Mouse (Mus musculus): Measurements from ENCODE around the gene Lclat1. TPM values are rescaled to one million over a fixed set of nuclear protein-coding genes. Genes with fewer than 3 reads are reported as not detected.

Lclat1 gene
- polyA plus RNA-seq, 1 experiment from 2014 or later, result 17.0 TPM

GRCm38 (mm10) chr17:73071725-73072263 lies 36.0 kb upstream of the Lclat1 start:
- H3K4me3 ChIP-seq (replicated peaks), result no peak overlapping the region
- H3K27ac ChIP-seq, result peak overlapping the region; percentile 92
- WGBS, result 36% methylated on average over 5 of the region's 5 CpGs
- H3K4me1 ChIP-seq, result peaks cover 52% of the 10 kb centered on the region
- H3K9ac ChIP-seq, result no peak overlapping the region
- no peaks in the 10 kb centered on the region for H3K36me3 ChIP-seq
- no peaks in the 10 kb centered on the region for H3K9me3 ChIP-seq (replicated peaks)
- peak; percentile 52 for ATAC-seq (replicated peaks; ENCODE audit: low FRiP score)
- no peak overlapping the region for H3K4me2 ChIP-seq
- H3K27me3 ChIP-seq, result no peaks in the 10 kb centered on the region

DNA sequence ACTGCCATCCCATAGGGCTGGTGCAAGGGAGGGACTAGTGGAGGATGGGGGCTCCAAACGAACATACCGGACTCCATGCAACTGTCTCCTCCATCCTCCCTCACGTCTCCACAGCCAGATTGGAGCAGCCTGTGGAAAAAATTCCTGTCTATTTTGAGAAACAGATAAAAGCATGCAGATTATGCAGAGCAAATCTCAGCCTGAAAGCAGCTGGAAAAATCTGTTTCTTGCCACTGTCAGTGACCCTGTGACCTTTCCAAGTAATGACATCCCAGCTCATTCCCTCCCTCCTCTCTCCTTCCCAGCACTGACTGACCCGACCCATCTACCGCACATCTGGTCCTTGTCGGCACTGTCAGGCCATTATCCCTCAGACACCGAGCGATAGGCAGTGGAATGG lies 35.5 kb upstream of the Lclat1 start:
- H3K27ac ChIP-seq, result peak overlapping the region; percentile 92
- H3K9ac ChIP-seq, result no peak overlapping the region
- H3K4me3 ChIP-seq (replicated peaks), result no peak overlapping the region
- no peaks in the 10 kb centered on the region for H3K27me3 ChIP-seq
- peaks cover 51% of the 10 kb centered on the region for H3K4me1 ChIP-seq
- 18% methylated on average over 8 of the region's 8 CpGs for WGBS
- H3K36me3 ChIP-seq, result no peaks in the 10 kb centered on the region
- no peaks in the 10 kb centered on the region for H3K9me3 ChIP-seq (replicated peaks)
- no peak overlapping the region for H3K4me2 ChIP-seq
- ATAC-seq (replicated peaks; ENCODE audit: low FRiP score), result peak; percentile 94

- 69% methylated on average over 3 of the region's 3 CpGs for whole genome bisulfite sequencing
- Histone ChIP-seq H3K4me3 (replicated peaks) (no peak overlapping the region), H3K36me3 (no peaks in the 10 kb centered on the region), H3K27me3 (no peaks in the 10 kb centered on the region), H3K4me2 (no peak overlapping the region), H3K27ac (peak overlapping the region; percentile 88), H3K9ac (no peak overlapping the region), H3K4me1 (peaks cover 37% of the 10 kb centered on the region), H3K9me3 (replicated peaks) (no peaks in the 10 kb centered on the region)
- no peak for ATAC-seq (replicated peaks; ENCODE audit: low FRiP score)
Measured at GRCm38 (mm10) chr17:73074631-73075030, 33.2 kb upstream of the Lclat1 start.

GRCm38 (mm10) chr17:73075238-73075890 lies 32.4 kb upstream of the Lclat1 start:
- Histone ChIP-seq H3K4me2 (no peak overlapping the region), H3K9me3 (replicated peaks) (no peaks in the 10 kb centered on the region), H3K9ac (no peak overlapping the region), H3K4me3 (replicated peaks) (no peak overlapping the region), H3K4me1 (peaks cover 37% of the 10 kb centered on the region), H3K36me3 (no peaks in the 10 kb centered on the region), H3K27ac (peak overlapping the region; percentile 88), H3K27me3 (no peaks in the 10 kb centered on the region)
- ATAC-seq (replicated peaks; ENCODE audit: low FRiP score), result no peak; the same call in 1 of the 2 replicates
- 58% methylated on average over 9 of the region's 9 CpGs for WGBS

DNA sequence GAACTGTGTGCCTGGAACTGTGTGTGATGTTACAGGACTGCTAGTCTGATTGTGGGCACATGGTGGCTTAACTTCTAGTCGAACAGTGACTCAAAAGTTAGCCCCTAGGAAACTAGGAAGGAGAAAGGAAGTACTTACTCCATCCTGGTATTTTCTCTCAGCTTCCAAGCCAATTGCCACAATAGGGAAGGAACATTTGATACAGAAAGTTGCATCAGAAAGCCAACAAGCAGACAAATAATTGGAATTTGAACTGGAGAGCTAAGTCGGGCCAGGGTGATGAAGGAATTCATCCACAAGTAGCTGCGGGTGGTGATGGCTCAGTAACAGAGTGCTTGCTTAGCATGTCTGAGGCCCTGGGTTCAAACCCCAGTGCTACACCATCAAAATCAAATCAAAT lies 30.1 kb upstream of the Lclat1 start:
- Histone ChIP-seq H3K4me3 (replicated peaks) (no peak overlapping the region), H3K9me3 (replicated peaks) (no peaks in the 10 kb centered on the region), H3K4me1 (peaks cover 26% of the 10 kb centered on the region; the same call in 1 of the 2 replicates), H3K27me3 (no peaks in the 10 kb centered on the region), H3K4me2 (no peak overlapping the region), H3K9ac (no peak overlapping the region), H3K36me3 (no peaks in the 10 kb centered on the region), H3K27ac (no peak overlapping the region)
- no peak for ATAC-seq (replicated peaks; ENCODE audit: low FRiP score)
- 80% methylated on average over 3 of the region's 3 CpGs for WGBS

DNA sequence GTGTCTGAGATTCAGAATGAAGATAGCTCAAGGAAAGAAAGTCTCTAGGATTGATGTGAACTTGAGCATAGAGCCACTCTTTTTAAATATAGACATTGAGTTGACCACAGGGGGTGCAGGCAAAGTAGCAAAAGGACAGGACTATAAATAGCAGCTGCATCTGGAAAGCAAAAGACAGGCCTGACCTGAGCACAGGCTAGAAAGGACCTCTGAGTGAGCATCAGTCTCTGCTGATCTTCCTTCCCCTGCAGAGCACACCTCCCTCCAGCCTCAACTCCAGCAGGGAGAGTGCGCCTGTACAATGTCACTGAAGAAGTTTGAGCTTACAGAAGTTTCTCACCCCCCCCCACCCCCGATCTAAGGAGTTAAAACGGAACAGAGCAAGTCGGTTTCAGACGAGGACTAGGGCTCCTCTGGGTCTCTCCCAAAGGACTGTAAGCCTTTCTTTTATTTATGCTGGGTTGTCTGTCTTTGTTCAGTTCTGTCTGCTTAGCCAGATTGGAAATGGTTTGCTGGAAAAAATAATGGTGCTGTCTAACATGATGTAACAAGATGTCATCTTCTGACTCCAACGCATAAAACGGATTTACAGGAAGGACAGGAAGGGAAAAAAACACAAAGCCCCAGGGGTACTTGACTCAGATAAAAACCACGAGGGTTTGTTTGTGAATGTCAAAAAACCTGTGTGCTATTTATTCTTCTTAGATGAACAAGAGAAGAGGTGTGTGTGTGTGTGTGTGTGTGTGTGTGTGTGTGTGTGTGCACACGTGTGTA lies 26.2 kb upstream of the Lclat1 start:
- Histone ChIP-seq H3K4me1 (peaks cover 15% of the 10 kb centered on the region; the same call in 1 of the 2 replicates), H3K36me3 (no peaks in the 10 kb centered on the region), H3K27me3 (no peaks in the 10 kb centered on the region), H3K4me2 (no peak overlapping the region), H3K9me3 (replicated peaks) (no peaks in the 10 kb centered on the region), H3K27ac (peak overlapping the region; percentile 29; the same call in 1 of the 2 replicates), H3K4me3 (replicated peaks) (no peak overlapping the region), H3K9ac (no peak overlapping the region)
- 41% methylated on average over 9 of the region's 9 CpGs for WGBS
- ATAC-seq (replicated peaks; ENCODE audit: low FRiP score), result no peak

GRCm38 (mm10) chr17:73082506-73083196 lies 25.1 kb upstream of the Lclat1 start:
- H3K4me3 ChIP-seq (replicated peaks), result no peak overlapping the region
- no peaks in the 10 kb centered on the region for H3K27me3 ChIP-seq
- H3K9me3 ChIP-seq (replicated peaks), result no peaks in the 10 kb centered on the region
- no peak overlapping the region for H3K4me2 ChIP-seq
- WGBS, result 78% methylated on average over 4 of the region's 4 CpGs
- H3K9ac ChIP-seq, result no peak overlapping the region
- no peaks in the 10 kb centered on the region for H3K36me3 ChIP-seq
- H3K4me1 ChIP-seq, result peaks cover 13% of the 10 kb centered on the region
- peak overlapping the region; percentile 27; the same call in 1 of the 2 replicates for H3K27ac ChIP-seq
- no peak for ATAC-seq (replicated peaks; ENCODE audit: low FRiP score)

DNA sequence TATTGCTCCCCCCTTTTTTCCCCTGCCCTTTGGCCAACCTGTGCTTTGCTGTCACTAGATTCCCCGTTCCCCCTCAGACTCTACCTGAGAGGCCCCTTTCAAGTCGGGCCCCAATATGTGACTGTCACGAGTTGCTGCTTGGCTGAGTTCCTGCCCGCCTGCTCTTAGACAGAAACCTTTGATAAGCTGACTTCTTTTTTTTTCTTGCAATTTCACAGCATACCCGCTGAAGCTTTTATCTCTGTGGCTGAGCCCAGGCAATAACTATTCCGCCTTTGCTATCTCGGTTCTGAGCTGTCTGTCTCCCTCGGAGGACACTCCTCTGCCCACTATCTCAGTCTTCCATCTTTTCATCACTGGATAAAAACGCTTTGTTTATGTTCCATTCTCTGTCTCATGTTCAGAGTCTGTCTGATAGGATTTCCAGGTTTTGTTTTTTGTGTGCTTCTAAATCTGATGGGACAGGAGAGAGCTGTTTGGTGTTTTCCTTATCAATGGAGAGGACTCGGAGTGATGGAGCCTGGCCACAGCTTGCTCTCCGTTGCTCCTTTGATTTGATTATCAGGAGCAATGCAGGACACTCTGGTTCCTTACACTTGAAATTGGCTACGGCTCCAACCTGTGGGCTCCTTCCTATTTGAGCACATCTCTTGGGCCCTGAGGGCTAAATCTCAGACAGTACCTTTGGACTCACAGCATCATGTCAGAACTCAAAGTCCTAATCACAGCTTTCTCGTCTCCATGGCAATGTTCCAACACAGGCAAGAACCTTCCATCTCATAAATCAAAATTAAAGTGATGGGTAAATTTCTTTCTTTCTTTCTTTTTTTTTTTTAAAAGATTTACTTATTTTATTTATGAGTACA lies 20.5 kb upstream of the Lclat1 start:
- Histone ChIP-seq H3K9ac (no peak overlapping the region), H3K4me3 (replicated peaks) (no peak overlapping the region), H3K27me3 (no peaks in the 10 kb centered on the region), H3K27ac (no peak overlapping the region), H3K36me3 (no peaks in the 10 kb centered on the region), H3K9me3 (replicated peaks) (no peaks in the 10 kb centered on the region), H3K4me1 (peaks cover 5% of the 10 kb centered on the region; the same call in 1 of the 2 replicates), H3K4me2 (no peak overlapping the region)
- WGBS, result 43% methylated on average over 13 of the region's 13 CpGs
- no peak for ATAC-seq (replicated peaks; ENCODE audit: low FRiP score)

- Histone ChIP-seq H3K36me3 (no peaks in the 10 kb centered on the region), H3K27ac (peak overlapping the region; percentile 59; the same call in 1 of the 2 replicates), H3K4me2 (no peak overlapping the region), H3K9ac (no peak overlapping the region), H3K27me3 (no peaks in the 10 kb centered on the region), H3K4me1 (peaks cover 8% of the 10 kb centered on the region; the same call in 1 of the 2 replicates), H3K9me3 (replicated peaks) (no peaks in the 10 kb centered on the region), H3K4me3 (replicated peaks) (no peak overlapping the region)
- no peak for ATAC-seq (replicated peaks; ENCODE audit: low FRiP score)
- WGBS, result 89% methylated on average over 8 of the region's 8 CpGs
Measured at GRCm38 (mm10) chr17:73091368-73091767, 16.4 kb upstream of the Lclat1 start.

DNA sequence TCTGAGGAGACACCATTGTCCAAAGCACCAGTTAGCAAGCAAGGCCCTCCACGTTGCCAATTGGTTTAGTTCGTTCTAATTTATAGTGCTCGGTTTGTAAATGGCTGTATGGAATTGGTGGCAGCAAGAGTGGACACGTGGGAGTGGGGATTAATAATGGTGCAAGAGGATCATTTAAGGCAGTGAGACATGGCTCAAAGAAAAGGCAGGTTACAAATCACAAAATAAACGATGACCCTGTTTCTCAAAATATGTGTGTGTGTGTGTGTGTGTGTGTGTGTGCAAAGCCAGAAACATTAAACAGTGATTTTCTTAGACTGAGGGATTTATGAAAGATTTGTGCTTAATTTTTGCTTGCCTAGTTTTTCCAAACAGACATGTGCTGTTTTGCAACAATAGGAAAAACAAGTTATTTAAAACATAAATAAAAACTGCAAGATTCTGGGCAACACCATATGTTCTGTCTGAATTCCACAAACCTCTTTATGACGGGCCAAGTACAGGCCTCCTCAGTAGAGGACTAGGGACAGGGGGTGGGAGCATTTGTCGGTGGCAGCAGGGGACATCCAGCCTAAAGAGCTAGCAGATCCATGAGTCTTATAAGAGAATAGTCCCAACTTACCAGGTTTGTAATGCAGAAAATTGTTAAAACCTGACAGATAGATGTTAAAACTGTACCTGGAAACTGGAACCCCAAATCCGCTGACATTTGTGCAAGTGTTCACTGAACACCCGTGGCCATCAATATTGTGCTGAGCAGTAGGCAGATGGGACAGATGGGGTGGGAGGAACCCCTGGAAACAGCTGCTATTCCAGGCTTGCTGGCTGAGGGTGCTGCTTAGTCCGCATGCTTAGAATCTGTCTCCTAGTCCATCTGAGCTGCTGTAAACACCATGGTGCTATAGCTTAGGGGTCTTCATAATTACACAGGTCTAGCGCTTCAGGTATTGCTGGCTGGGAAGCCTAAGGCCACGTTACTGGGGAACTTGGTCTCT lies 15.4 kb upstream of the Lclat1 start:
- no peak for ATAC-seq (replicated peaks; ENCODE audit: low FRiP score)
- Histone ChIP-seq H3K9ac (no peak overlapping the region), H3K4me2 (no peak overlapping the region), H3K9me3 (replicated peaks) (no peaks in the 10 kb centered on the region), H3K27me3 (no peaks in the 10 kb centered on the region), H3K27ac (peak overlapping the region; percentile 59), H3K4me3 (replicated peaks) (no peak overlapping the region), H3K36me3 (no peaks in the 10 kb centered on the region), H3K4me1 (0 out of 2 replicates have a peak, but pooled peaks cover 3% of the 10 kb centered on the region)
- WGBS, result 68% methylated on average over 12 of the region's 12 CpGs
